Mouse (Mus musculus) heart, embryonic 14.5 days (tissue): Measurements from ENCODE around the gene Nell2. TPM values are rescaled to one million over a fixed set of nuclear protein-coding genes. Genes with fewer than 3 reads are reported as not detected.

Experiments
- ATAC-seq: fragments of 200-750 bp; cut with Nextera tagmentation; 2 replicates; pipeline ENCODE4 v1.8.0; 2017; ENCODE audit warnings: low read depth, moderate TSS enrichment; ENCODE audit not compliant: insufficient number of reproducible peaks, insufficient read depth, low FRiP score
- H3K27ac ChIP-seq, 2 experiments: fragments of 200-500 bp in 1 of 2; fragments of 300-500 bp in 1 of 2; sonication (generic) in 1 of 2; replicated peaks in 1 of 2; 2 replicates each; pipeline ENCODE4 v1.5.1; 2012 to 2014; ENCODE audit warnings: low read depth in 2 of 2, low read length in 2 of 2, control low read depth in 1 of 2, mild to moderate bottlenecking in 1 of 2, mixed read lengths in 1 of 2; ENCODE audit not compliant: control insufficient read depth in 1 of 2, insufficient read depth in 1 of 2
- H3K27me3 ChIP-seq: fragments of 300-500 bp; sonication (generic); 2 replicates; pipeline ENCODE4 v1.6.1; 2014; ENCODE audit warnings: mild to moderate bottlenecking, low read length, control low read depth; ENCODE audit not compliant: control insufficient read depth, insufficient read depth
- H3K36me3 ChIP-seq: fragments of 300-500 bp; sonication (generic); 2 replicates; pipeline ENCODE4 v1.6.1; 2014; ENCODE audit warnings: mild to moderate bottlenecking, control low read depth, low read length, mixed read lengths; ENCODE audit not compliant: control insufficient read depth, insufficient read depth
- H3K4me1 ChIP-seq, 2 experiments: fragments of 200-500 bp in 1 of 2; fragments of 300-500 bp in 1 of 2; sonication (generic) in 1 of 2; 2 replicates each; pipeline ENCODE4 v1.6.1; 2012 to 2014; ENCODE audit warnings: low read length in 2 of 2, control low read depth in 1 of 2, mixed read lengths in 1 of 2; ENCODE audit not compliant: control insufficient read depth in 2 of 2, insufficient read depth in 2 of 2
- H3K4me2 ChIP-seq: fragments of 300-500 bp; sonication (generic); 2 replicates; pipeline ENCODE4 v1.6.1; 2014; ENCODE audit warnings: mild to moderate bottlenecking, low read length
- H3K4me3 ChIP-seq, 2 experiments: fragments of 200-500 bp in 1 of 2; fragments of 300-500 bp in 1 of 2; sonication (generic) in 1 of 2; 2 replicates each; pipeline ENCODE4 v1.5.1; 2012 to 2014; ENCODE audit warnings: low read length in 2 of 2, mild to moderate bottlenecking in 2 of 2, control low read depth in 1 of 2, low read depth in 1 of 2, moderate library complexity in 1 of 2; ENCODE audit not compliant: control insufficient read depth in 1 of 2, insufficient read depth in 1 of 2
- H3K9ac ChIP-seq: fragments of 300-500 bp; sonication (generic); 2 replicates; pipeline ENCODE4 v1.6.1; 2014; ENCODE audit warnings: mild to moderate bottlenecking, low read length
- H3K9me3 ChIP-seq: fragments of 300-500 bp; sonication (generic); 2 replicates; pipeline ENCODE4 v1.6.1; 2016; ENCODE audit warnings: low read length, control low read depth; ENCODE audit not compliant: control insufficient read depth
- WGBS: fragments of 180-500 bp; shearing (Covaris S2); extraction: QIAGEN DNeasy Blood & Tissue Kit; methylation state at CpG from one replicate; pipeline ENCODE4 v1.1.7; 2014; 5-methylcytosine and 5-hydroxymethylcytosine counted together
- polyA plus RNA-seq: library from polyadenylated mRNA; unstranded; fragments of >200 nt; fragmentation: Nextera tagmentation; extraction: Ambion mirVana; gene quantifications from 2 replicates; pipeline ENCODE4 v1.2.1, GENCODE M21; 2014

The Nell2 gene
- polyA plus RNA-seq, 1 experiment from 2014 or later = 2.0 TPM

- no peak for ATAC-seq
- H3K4me1 ChIP-seq = no peaks in the 10 kb centered on the region
- 75% methylated on average over 5 of the region's 5 CpGs for WGBS
Measured at GRCm38 (mm10) chr15:95275553-95275952, 252.8 kb downstream of the Nell2 start.

DNA sequence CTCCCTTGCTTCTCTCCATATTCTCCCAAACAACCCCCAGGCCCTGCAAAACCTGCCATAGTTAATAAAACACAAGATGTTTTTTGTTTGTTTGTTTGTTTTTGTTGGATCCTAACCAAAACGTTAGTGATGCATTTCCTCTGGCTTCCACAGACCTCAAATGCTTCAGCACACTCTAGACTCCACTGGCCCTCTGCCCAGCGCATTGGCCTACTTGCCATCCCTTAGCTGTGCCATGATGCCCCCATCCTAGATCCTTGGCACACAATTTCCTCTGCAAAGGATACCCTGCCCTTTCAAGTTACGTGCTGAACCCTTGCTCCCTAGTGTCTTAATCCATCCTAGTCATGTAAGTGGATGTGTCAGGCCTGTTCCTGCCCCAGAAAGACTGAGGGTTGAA lies 255.1 kb downstream of the Nell2 start:
- Histone ChIP-seq H3K9me3 (no peaks in the 10 kb centered on the region), H3K27me3 (no peaks in the 10 kb centered on the region)

More at GRCm38 (mm10) chr15:95275553-95275952, 252.8 kb downstream of the Nell2 start:
- Histone ChIP-seq H3K4me2 (no peak overlapping the region), H3K4me3 (no peak overlapping the region), H3K27ac (no peak overlapping the region), H3K36me3 (no peaks in the 10 kb centered on the region), H3K9me3 (no peaks in the 10 kb centered on the region), H3K9ac (no peak overlapping the region), H3K27me3 (no peaks in the 10 kb centered on the region)

DNA sequence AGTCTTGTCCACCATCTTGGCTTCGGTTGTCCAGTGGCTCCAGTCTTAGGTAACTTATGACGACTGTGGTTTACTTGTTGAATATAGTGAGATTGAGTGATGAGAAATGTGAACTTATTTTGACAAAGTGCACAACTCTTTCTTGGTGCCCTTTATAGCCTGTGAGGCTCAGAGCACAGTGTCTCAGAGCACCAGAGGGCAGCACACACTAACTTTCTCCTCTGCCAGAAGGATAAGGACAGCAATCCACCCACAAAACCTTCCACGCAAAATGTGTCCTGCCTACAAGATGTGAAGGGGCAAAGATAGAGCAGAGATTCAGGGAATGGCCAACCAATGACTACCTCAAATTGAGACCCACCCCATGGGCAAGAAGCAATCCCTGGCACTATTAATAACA lies 256.2 kb downstream of the Nell2 start:
- H3K4me1 ChIP-seq = no peaks in the 10 kb centered on the region
- H3K4me2 ChIP-seq = no peak overlapping the region
- WGBS = 81% methylated on average over 3 of the region's 3 CpGs
- no peaks in the 10 kb centered on the region for H3K27me3 ChIP-seq
- H3K4me3 ChIP-seq = no peak overlapping the region
- no peak for ATAC-seq
- H3K36me3 ChIP-seq = no peaks in the 10 kb centered on the region
- H3K9me3 ChIP-seq = no peaks in the 10 kb centered on the region
- no peak overlapping the region for H3K27ac ChIP-seq
- H3K9ac ChIP-seq = no peak overlapping the region

More for the DNA sequence above, 255.1 kb downstream of the Nell2 start:
- 72% methylated on average over 3 of the region's 3 CpGs for WGBS
- Histone ChIP-seq H3K36me3 (no peaks in the 10 kb centered on the region), H3K27ac (no peak overlapping the region), H3K4me2 (no peak overlapping the region), H3K9ac (no peak overlapping the region), H3K4me3 (no peak overlapping the region), H3K4me1 (no peaks in the 10 kb centered on the region)
- no peak for ATAC-seq

DNA sequence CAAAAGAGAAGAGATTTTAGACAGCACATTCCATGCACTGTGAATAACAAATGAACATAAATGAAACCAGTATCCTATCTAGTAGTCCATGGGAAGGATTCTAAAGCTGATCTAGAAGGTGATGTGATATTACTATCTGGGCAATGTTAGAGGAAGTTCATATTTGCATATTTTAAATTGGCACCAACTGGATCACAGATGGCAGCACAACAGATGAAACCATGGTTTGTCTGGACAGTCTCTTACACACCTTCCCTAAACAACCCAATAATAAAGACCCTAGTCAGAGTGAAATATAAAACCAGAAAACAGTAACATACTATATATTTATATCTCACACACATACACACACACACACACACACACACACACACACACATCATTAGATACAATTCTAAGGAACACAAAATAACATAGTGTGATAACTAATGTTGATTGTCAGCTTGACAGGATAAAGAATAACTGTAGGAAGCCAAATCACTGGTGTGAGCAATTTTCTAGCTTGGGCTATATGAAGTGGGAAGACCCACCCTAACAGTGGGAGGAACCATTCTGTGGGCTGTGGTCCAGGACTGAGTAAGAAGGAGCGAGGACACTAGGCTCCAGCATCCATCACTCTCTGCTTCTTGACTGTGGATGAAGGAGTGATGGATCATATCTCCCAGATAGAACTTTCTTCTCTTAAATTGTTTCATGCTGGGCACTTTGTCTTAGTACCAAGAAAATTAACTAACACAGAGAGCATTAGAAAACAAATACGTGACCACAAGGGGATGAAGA lies 268.5 kb downstream of the Nell2 start:
- Histone ChIP-seq H3K4me1 (no peaks in the 10 kb centered on the region; a peak in 1 of 4 replicates), H3K4me2 (no peak overlapping the region), H3K36me3 (no peaks in the 10 kb centered on the region), H3K27me3 (no peaks in the 10 kb centered on the region), H3K9me3 (no peaks in the 10 kb centered on the region), H3K27ac (no peak overlapping the region), H3K4me3 (no peak overlapping the region), H3K9ac (no peak overlapping the region)
- 74% methylated on average over 2 of the region's 2 CpGs for WGBS
- no peak for ATAC-seq

DNA sequence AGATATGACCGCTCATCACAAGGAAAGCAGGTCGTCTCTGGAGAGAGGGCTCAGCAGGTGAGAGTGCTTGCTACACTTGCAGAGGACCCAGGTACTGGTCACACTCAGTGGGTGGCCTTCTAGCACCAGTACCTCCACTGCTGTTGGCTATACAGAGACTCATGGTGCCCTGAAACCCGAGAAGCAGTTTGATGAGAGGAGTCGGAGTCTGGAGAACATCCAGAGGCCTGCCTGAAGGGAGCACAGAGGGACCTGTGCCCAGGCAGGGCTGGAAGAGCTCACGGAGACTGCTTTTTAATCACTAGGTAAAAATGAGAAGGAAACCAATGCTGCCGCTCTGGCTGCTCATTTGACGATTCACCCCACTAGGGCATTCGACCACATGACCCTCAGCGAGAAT lies 271.2 kb downstream of the Nell2 start:
- no peak overlapping the region for H3K27ac ChIP-seq
- H3K9ac ChIP-seq = no peak overlapping the region
- H3K4me1 ChIP-seq = no peaks in the 10 kb centered on the region; a peak in 1 of 4 replicates
- H3K4me2 ChIP-seq = no peak overlapping the region
- no peaks in the 10 kb centered on the region for H3K9me3 ChIP-seq
- H3K4me3 ChIP-seq = no peak overlapping the region
- no peaks in the 10 kb centered on the region for H3K27me3 ChIP-seq
- H3K36me3 ChIP-seq = no peaks in the 10 kb centered on the region
- ATAC-seq = no peak
- WGBS = 55% methylated on average over 9 of the region's 9 CpGs

GRCm38 (mm10) chr15:95245516-95245915 lies 282.8 kb downstream of the Nell2 start:
- 87% methylated on average over 11 of the region's 11 CpGs for WGBS
- Histone ChIP-seq H3K9me3 (no peaks in the 10 kb centered on the region), H3K27me3 (no peaks in the 10 kb centered on the region), H3K36me3 (no peaks in the 10 kb centered on the region), H3K9ac (no peak overlapping the region), H3K4me2 (no peak overlapping the region), H3K27ac (no peak overlapping the region), H3K4me1 (no peaks in the 10 kb centered on the region), H3K4me3 (no peak overlapping the region)
- ATAC-seq = no peak

DNA sequence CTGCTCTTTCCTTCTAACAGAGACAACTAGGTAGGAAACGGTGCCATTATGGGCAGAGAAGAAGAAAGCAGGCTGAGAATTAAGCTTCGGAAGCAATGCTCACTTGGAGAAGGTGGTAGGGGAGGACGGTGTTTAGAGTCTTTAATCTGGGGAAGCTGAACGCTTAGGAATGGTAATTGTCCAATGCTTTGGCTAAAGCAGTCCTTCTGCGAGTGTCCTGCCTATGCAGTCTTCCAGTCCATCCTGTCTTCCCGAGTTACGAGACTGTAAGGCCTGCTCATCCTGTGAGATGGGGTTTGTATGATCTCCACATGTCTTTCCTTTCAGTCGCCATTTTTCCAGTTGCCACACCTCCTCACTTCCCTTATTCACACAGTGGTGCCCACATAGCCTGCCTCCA lies 284.5 kb downstream of the Nell2 start:
- no peak overlapping the region for H3K9ac ChIP-seq
- H3K4me1 ChIP-seq = no peaks in the 10 kb centered on the region
- no peaks in the 10 kb centered on the region for H3K9me3 ChIP-seq
- 76% methylated on average over 8 of the region's 8 CpGs for WGBS
- no peaks in the 10 kb centered on the region for H3K27me3 ChIP-seq
- no peak overlapping the region for H3K27ac ChIP-seq
- H3K4me2 ChIP-seq = no peak overlapping the region
- ATAC-seq = no peak
- H3K4me3 ChIP-seq = no peak overlapping the region
- no peaks in the 10 kb centered on the region for H3K36me3 ChIP-seq

DNA sequence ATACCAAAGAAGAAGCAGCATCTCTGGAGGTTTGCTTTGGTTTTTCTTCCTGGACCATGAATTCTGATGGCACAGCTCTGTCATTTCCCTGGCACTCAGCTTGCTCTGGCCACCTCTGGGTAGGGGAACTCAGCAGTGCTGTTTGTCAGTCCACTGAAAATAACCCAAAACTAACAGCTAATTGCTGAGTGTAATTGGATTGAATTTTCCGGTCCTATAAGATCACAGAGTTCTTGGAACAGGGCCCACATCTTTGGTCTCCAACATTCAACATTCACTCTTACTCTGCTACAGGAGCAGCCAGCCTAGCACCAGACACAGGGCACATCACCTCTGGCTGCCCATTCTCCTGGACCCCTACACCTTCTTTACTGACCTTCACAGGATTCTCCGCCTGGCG lies 287.2 kb downstream of the Nell2 start:
- WGBS = 88% methylated on average over 3 of the region's 3 CpGs
- Histone ChIP-seq H3K4me2 (no peak overlapping the region), H3K4me1 (no peaks in the 10 kb centered on the region), H3K9me3 (no peaks in the 10 kb centered on the region), H3K9ac (no peak overlapping the region), H3K27me3 (no peaks in the 10 kb centered on the region), H3K27ac (no peak overlapping the region), H3K4me3 (no peak overlapping the region), H3K36me3 (no peaks in the 10 kb centered on the region)
- no peak for ATAC-seq
